Mouse (Mus musculus): ENCODE measurements around the gene Insm2.

DNA sequence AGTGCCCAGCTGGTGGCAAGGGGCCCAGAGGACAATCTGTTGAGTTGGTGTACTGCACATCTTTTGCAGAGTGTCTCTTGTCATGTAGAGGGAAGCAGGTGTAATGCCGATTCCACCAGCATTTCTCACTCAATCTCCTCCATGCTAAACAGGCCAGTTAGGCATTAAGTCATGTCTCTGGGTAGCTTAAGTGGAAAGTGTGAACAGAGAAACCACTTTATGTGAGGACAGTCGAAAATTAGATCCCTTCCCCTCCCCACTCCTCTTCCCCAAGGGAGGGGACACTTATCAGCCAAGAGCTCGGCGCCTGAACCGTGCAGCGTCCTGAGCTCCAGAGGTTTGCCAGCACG lies 715 bp upstream of the Insm2 start:
- no peak for TF ChIP-seq POLR2A (IDR thresholded peaks at IDR 0.05; ENCODE audit: extremely low read depth, insufficient read depth, low read length)
- TF ChIP-seq CTCF (IDR thresholded peaks at IDR 0.05; ENCODE audit: low read depth, low read length), result no peak

All from liver, adult 2 months (tissue).